Mouse (Mus musculus) embryonic facial prominence, embryonic 13.5 days (tissue): ENCODE measurements at regions not wholly inside any gene's neighbourhood (a gene's known extent, or its start where the extent isn't known, plus 50 kb on each side); places are given as distances from the start of the nearest gene placed in this dataset.
"Not testable (repeated sequence)": the region's sequence is repeated elsewhere in the genome, so short reads cannot be mapped to it uniquely, and the experiment has no call there.

ENCODE experiments used
- ATAC-seq: fragments of 200-750 bp; cut with Nextera tagmentation; 2 replicates; pipeline ENCODE4 v1.8.0; 2017; ENCODE audit warnings: low read depth; ENCODE audit not compliant: insufficient number of reproducible peaks, insufficient read depth, low FRiP score, low TSS enrichment
- H3K27ac ChIP-seq: fragments of 300-500 bp; sonication (generic); 2 replicates; pipeline ENCODE4 v1.5.1; 2015; ENCODE audit warnings: moderate library complexity, mild to moderate bottlenecking, inconsistent platforms
- H3K27me3 ChIP-seq: fragments of 300-500 bp; sonication (generic); 2 replicates; pipeline ENCODE4 v1.6.1; 2015; ENCODE audit warnings: mild to moderate bottlenecking, inconsistent platforms
- H3K36me3 ChIP-seq: fragments of 300-500 bp; sonication (generic); 2 replicates; pipeline ENCODE4 v1.6.1; 2015; ENCODE audit warnings: mild to moderate bottlenecking, inconsistent platforms
- H3K4me1 ChIP-seq: fragments of 300-500 bp; sonication (generic); 2 replicates; pipeline ENCODE4 v1.6.1; 2015; ENCODE audit warnings: inconsistent platforms
- H3K4me2 ChIP-seq: fragments of 300-500 bp; sonication (generic); 2 replicates; pipeline ENCODE4 v1.6.1; 2015; ENCODE audit warnings: moderate library complexity, mild to moderate bottlenecking, inconsistent platforms
- H3K4me3 ChIP-seq: fragments of 300-500 bp; sonication (generic); 2 replicates; pipeline ENCODE4 v1.5.1; 2015; ENCODE audit warnings: mild to moderate bottlenecking, inconsistent platforms
- H3K9ac ChIP-seq: fragments of 300-500 bp; sonication (generic); 2 replicates; pipeline ENCODE4 v1.6.1; 2015; ENCODE audit warnings: mild to moderate bottlenecking, inconsistent platforms
- H3K9me3 ChIP-seq: fragments of 300-500 bp; sonication (generic); 2 replicates; pipeline ENCODE4 v1.6.1; 2016; ENCODE audit warnings: inconsistent platforms
- WGBS: fragments of 180-500 bp; shearing (Covaris S2); methylation state at CpG from one replicate; pipeline ENCODE4 v1.1.7; 2015; ENCODE audit warnings: mixed read lengths; 5-methylcytosine and 5-hydroxymethylcytosine counted together

DNA sequence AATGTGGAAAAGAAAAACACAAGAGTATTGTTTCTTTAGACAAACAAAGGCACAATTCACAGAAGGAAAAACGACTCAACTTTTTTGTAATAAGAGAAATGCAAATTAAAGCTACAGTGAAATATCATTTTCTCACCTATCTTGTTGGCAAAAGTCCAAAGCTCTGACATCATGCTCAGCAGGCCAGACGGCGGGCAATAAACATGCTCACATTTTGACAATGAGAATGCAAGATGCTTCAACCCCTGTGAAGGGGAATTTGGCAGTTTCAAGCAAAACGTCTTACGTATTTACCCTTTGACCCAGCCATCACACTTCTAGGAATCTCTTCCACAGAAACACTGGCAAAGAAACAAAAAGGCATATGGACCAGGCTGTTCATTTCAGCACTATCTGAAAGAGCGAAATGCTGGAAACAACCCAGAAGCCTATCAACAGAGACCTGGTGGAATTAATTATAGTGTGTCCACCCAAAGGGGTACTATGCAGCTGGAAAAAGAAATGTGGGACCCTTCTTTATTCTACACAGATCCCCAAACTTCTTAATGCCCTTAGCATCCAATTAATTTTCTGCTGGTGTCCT is 203.4 kb upstream of the 2610301B20Rik start:
- Histone ChIP-seq H3K27ac (no peak overlapping the region), H3K4me1 (no peaks in the 10 kb centered on the region), H3K4me3 (no peak overlapping the region), H3K36me3 (no peaks in the 10 kb centered on the region), H3K27me3 (no peaks in the 10 kb centered on the region), H3K9ac (no peak overlapping the region), H3K9me3 (no peaks in the 10 kb centered on the region), H3K4me2 (no peak overlapping the region)
- WGBS = 65% methylated on average over 6 of the region's 6 CpGs
- no peak for ATAC-seq

DNA sequence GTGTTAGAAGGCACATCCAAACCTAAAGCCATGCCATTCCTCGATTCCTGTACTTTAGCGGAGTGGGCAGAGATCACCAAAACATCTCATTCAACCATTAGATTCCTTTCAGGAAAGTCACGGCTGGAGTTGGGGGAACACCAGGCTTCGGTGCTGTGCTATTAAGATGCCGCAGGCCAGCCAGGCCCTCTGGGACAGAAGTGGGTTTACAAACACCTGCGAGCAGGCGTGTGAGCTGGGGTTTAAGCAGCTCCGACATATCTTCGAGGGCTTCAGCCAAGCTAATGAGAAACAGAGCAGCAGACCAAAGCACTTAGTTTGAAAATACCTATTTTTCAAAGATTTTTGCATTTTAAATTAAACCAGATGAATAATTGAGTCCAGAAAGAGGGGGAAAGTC is 183.2 kb upstream of the 2610301B20Rik start:
- Histone ChIP-seq H3K4me1 (peaks cover 7% of the 10 kb centered on the region), H3K9ac (no peak overlapping the region), H3K36me3 (no peaks in the 10 kb centered on the region), H3K27ac (no peak overlapping the region), H3K4me3 (no peak overlapping the region), H3K4me2 (0 out of 2 replicates have a peak overlapping the region, but pooled peaks have one; percentile 12), H3K9me3 (no peaks in the 10 kb centered on the region), H3K27me3 (no peaks in the 10 kb centered on the region)
- no peak for ATAC-seq
- 32% methylated on average over 9 of the region's 9 CpGs for WGBS

GRCm38 (mm10) chr4:10692860-10693259 is 181.4 kb upstream of the 2610301B20Rik start:
- Histone ChIP-seq H3K27me3 (no peaks in the 10 kb centered on the region), H3K4me3 (no peak overlapping the region), H3K27ac (no peak overlapping the region), H3K9me3 (no peaks in the 10 kb centered on the region), H3K4me1 (peaks cover 7% of the 10 kb centered on the region), H3K4me2 (no peak overlapping the region), H3K9ac (no peak overlapping the region), H3K36me3 (no peaks in the 10 kb centered on the region)
- 80% methylated on average over 2 of the region's 2 CpGs for WGBS
- ATAC-seq = no peak

DNA sequence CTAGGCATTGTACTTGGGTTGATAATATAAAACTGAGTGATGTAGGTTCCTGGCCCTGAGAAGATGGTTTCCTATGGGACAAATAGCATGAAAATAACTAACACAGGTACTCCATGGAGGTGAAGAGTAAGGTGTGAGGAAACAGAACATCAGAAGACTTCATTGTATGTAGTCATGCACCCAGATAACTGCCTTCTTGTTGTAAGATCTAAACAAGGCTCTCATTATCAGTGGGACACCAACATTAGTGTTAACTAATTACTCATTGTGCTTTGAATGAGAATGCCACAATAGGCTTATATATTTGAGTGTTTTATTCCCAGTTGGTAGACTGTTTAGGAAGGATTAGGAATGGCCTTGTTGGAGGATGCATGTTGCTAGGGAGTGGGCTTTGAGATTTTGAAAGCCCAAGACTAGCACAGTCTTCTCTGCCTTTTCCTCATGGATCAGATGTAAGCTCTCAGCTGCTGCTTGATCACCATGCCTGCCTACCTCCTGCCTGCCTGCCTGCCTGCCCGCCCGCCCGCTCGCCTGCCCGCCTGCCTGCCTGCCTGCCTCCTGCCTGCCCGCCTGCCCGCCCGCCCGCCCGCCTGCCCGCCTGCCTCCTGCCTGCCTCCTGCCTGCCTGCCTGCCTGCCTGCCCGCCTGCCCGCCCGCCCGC is 180.7 kb upstream of the 2610301B20Rik start:
- no peaks in the 10 kb centered on the region for H3K27me3 ChIP-seq
- peak overlapping the region; percentile 10; the same call in 1 of the 2 replicates for H3K4me3 ChIP-seq
- H3K9me3 ChIP-seq = no peaks in the 10 kb centered on the region
- WGBS = 50% methylated on average over 4 of the region's 15 CpGs
- no peak overlapping the region for H3K9ac ChIP-seq
- ATAC-seq = no peak
- H3K27ac ChIP-seq = no peak overlapping the region
- peak overlapping the region; percentile 37 for H3K4me2 ChIP-seq
- peaks cover 7% of the 10 kb centered on the region for H3K4me1 ChIP-seq
- no peaks in the 10 kb centered on the region for H3K36me3 ChIP-seq

GRCm38 (mm10) chr4:10694106-10694748 is 180.1 kb upstream of the 2610301B20Rik start:
- not testable (repeated sequence) for H3K27ac ChIP-seq, ATAC-seq, H3K27me3 ChIP-seq, H3K9ac ChIP-seq, H3K9me3 ChIP-seq, H3K4me1 ChIP-seq, H3K36me3 ChIP-seq
- 78% methylated on average over 3 of the region's 21 CpGs for WGBS
- peak overlapping the region; percentile 37; the same call in 1 of the 2 replicates for H3K4me2 ChIP-seq
- H3K4me3 ChIP-seq = peak overlapping the region; percentile 10; the same call in 1 of the 2 replicates

GRCm38 (mm10) chr4:10697225-10697836 is 177.0 kb upstream of the 2610301B20Rik start:
- Histone ChIP-seq H3K27me3 (no peaks in the 10 kb centered on the region), H3K9me3 (no peaks in the 10 kb centered on the region), H3K4me3 (no peak overlapping the region), H3K4me2 (no peak overlapping the region), H3K9ac (no peak overlapping the region), H3K36me3 (no peaks in the 10 kb centered on the region), H3K4me1 (peaks cover 6% of the 10 kb centered on the region), H3K27ac (no peak overlapping the region)
- no peak for ATAC-seq
- 69% methylated on average over 1 of the region's 1 CpGs for WGBS

DNA sequence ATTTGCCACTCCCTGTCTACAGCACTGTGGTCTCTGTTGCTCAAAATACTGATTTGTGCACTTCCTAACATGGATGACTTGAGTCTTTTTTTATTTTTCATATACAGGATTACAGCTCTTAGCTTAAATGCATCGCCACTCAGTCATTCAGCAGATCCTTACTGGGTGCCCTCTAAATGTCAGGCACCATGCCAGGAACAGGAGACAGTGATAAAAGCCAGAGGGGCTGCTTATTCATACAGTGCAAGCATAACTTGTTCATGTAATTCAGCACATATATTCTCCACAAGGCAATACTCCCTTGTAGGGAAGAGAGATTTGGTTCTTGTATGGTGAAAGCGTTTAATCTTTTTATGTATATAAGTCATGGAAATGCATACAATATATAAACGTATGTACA is 175.7 kb upstream of the 2610301B20Rik start:
- Histone ChIP-seq H3K4me2 (no peak overlapping the region), H3K9ac (no peak overlapping the region), H3K27ac (no peak overlapping the region), H3K36me3 (no peaks in the 10 kb centered on the region), H3K27me3 (no peaks in the 10 kb centered on the region), H3K4me1 (peaks cover 6% of the 10 kb centered on the region), H3K4me3 (no peak overlapping the region), H3K9me3 (no peaks in the 10 kb centered on the region)
- ATAC-seq = no peak
- WGBS = 82% methylated on average over 3 of the region's 3 CpGs

- Histone ChIP-seq H3K4me3 (no peak overlapping the region), H3K27me3 (no peaks in the 10 kb centered on the region), H3K27ac (peak overlapping the region; percentile 60; the same call in 1 of the 2 replicates), H3K36me3 (no peaks in the 10 kb centered on the region), H3K9me3 (no peaks in the 10 kb centered on the region), H3K4me1 (peaks cover 8% of the 10 kb centered on the region), H3K9ac (no peak overlapping the region), H3K4me2 (0 out of 2 replicates have a peak overlapping the region, but pooled peaks have one; percentile 5)
- WGBS = 47% methylated on average over 10 of the region's 10 CpGs
- ATAC-seq = 0 out of 2 replicates have a peak, but pooled peaks have one; percentile 40
Measured at GRCm38 (mm10) chr4:10701479-10701878, 172.8 kb upstream of the 2610301B20Rik start.

DNA sequence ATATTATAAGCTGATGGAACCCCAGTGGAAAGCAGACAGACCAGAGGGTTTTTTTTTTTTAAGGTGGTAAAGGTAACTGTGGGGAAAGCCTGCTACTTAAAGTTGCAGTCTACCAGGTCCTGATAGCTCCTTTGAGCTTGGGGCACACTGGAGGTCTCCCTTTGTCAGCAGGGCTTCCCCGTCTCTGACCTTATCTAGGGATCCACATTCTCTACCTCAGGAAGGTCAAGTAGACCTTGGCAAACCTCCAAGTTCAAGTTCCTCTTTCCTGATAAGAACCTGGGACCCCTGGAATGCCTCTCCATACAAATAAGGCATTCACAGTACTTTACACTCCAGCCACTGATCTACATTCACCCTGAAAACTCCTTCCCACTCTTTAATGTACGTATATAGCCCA is 171.1 kb upstream of the 2610301B20Rik start:
- ATAC-seq = no peak
- H3K4me2 ChIP-seq = no peak overlapping the region
- H3K4me1 ChIP-seq = peaks cover 22% of the 10 kb centered on the region
- no peaks in the 10 kb centered on the region for H3K9me3 ChIP-seq
- H3K4me3 ChIP-seq = no peak overlapping the region
- H3K36me3 ChIP-seq = no peaks in the 10 kb centered on the region
- no peak overlapping the region for H3K27ac ChIP-seq
- H3K27me3 ChIP-seq = no peaks in the 10 kb centered on the region
- no peak overlapping the region for H3K9ac ChIP-seq
- 77% methylated on average over 2 of the region's 2 CpGs for WGBS

DNA sequence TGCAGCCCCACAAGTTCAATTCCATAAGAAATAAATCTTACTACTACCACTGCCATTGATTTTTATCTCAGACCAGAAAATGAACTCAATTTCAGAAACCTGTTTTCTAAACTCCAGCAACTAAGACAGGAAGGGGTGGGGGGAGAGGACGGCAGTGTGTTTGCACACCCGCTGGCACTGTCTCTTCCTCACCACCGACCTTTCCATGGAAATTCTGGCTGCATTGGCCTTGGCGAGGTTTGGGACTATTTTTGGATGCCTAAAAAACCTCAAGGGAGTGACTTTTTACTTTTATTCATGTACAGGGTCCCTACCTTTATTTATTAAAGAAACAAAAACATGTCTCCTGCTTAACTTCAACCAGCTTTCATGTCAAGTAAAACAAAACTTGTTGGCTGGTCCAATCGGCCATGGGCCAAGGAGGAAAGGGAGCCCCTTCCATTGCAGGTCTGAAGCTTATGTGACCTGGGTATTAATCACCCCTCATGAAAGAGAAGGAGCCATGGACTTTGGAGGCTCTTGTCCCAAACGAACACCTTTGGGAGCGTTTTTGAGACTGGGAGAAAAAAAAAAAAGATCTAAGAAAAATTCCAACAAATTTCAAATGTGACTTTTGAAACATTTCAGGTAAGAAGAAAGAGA is 167.2 kb upstream of the 2610301B20Rik start:
- H3K27me3 ChIP-seq = no peaks in the 10 kb centered on the region
- peaks cover 15% of the 10 kb centered on the region for H3K4me1 ChIP-seq
- H3K27ac ChIP-seq = peak overlapping the region; percentile 48; the same call in 1 of the 2 replicates
- H3K9ac ChIP-seq = no peak overlapping the region
- H3K4me2 ChIP-seq = no peak overlapping the region
- no peaks in the 10 kb centered on the region for H3K36me3 ChIP-seq
- ATAC-seq = no peak
- WGBS = 71% methylated on average over 7 of the region's 7 CpGs
- H3K4me3 ChIP-seq = no peak overlapping the region
- H3K9me3 ChIP-seq = no peaks in the 10 kb centered on the region

- Histone ChIP-seq H3K27ac (peak overlapping the region; percentile 48; the same call in 1 of the 2 replicates), H3K4me1 (peaks cover 15% of the 10 kb centered on the region), H3K9ac (no peak overlapping the region), H3K4me2 (no peak overlapping the region), H3K27me3 (no peaks in the 10 kb centered on the region), H3K9me3 (no peaks in the 10 kb centered on the region), H3K4me3 (no peak overlapping the region), H3K36me3 (no peaks in the 10 kb centered on the region)
- 17% methylated on average over 2 of the region's 2 CpGs for WGBS
- no peak for ATAC-seq
Measured at GRCm38 (mm10) chr4:10707658-10708056, 166.6 kb upstream of the 2610301B20Rik start.
